Mouse (Mus musculus): ENCODE measurements around the gene Mid1ip1.

Gene Mid1ip1

DNA sequence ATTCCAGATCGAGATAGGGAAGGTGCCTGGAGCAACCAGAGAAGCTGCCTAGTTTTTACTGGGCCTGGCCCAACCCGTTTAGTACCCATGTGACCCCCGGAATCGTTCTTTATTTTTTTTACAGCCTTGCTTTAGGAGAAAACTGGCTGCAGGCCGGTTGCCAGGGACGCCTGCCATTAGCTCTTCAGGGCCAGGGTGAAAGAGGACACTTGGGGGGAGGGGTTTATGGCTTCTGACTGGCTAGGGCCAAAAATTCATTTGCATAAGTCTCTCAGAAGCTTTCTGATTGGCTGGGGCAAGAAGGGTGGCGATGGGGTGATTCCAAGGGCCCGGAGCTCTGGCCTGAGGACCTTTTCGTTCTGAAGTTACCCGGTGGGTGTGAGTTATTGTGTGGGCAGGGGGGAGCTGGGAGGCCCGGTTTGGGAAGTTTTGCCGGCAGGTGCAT lies at the start of gene Mid1ip1:
Mid1ip1 (plus strand) TSS at position 318 of the 445 bp plus-strand sequence.
- peak; percentile 68 for DNase-seq (ENCODE audit: low read depth, low spot score)

DNA sequence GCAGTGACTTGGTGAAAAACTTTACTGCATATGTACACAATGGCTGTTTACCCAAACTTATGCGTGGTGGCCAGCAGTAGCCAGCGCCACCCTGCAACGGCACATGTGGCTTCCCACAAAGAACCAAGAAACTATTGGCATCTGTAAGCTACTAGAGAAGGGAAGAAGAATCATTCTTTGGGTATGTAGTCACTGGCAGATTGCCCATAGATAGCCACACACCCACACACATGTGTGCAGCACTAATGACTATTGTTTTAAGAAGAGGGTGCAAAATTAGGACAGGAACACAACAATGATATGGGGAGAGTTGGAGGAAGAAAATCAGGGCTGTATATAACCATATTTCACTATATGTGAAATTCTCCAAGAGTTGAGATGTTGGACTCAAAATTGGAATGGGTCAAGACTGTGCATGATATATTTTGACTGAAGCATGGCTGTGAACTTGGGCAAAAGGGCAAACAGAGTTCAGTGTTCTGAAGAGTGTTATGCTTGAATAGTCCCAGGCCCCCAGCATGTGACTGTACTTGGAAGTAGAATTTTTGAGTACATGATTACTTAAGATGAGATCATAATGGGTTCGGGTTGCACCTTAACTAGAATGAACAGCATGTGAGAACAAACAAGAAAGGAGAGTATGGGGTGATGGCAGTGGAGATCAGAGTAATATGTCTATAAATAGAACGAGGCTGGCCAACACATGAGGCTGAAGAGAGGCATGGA lies 20.2 kb upstream of the Mid1ip1 start:
- no peak for DNase-seq (ENCODE audit: low read depth, low spot score)

DNA sequence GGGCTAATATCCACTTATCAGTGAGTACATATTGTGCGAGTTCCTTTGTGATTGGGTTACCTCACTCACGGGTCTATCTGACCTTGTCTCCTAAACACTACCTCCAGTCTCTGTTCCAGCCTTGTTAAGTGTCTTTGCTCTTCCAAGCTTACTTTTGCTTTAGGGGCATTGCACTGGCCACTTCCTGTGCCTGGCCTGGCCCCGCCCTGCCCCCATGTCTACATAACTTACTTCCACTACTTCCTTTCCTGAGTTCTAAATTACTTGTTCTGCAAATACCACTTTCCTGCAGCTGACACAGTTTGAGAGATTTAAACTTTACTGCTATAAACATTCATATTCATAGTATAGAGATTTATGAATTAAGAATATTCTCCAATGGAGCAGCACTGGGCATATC lies 8.1 kb upstream of the Mid1ip1 start:
- no peak for DNase-seq (ENCODE audit: low read depth, low spot score)

DNA sequence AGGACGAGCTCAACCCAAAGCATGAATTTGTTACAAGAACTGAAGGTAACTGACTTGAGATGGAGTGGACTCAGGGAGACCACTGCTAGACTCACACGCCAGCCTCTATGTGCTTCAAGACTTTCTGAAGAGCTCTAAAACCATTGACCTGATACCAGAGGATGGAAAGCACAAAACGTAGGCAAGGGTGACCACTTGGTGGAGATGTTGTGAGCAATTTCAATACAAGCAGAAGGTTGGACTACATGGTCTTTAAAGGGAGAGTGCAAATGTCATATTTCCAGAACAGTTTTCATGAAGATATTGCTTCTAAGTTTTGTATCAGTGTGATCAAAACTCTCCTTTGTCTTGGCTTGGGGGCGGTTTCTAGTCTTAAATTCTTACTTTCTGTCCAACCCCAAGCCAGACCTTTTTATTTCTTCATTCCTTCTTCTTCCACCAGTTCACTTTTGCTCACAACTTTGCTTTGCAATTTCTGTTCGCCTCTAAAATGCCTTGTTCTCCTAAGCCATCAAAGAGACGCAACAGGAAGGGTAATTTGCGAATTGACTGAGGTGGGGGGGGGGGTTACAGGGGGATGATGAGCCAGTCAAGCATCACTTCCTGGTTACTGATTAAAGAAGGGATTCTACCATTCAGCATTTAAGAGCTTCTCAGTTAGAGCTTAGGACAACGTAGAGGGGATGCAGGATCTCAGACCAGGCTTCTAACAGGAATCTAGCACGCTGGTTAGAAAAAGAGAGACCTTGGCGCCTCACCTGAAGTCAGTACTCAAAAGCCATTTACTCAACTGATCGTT lies 775 bp upstream of the Mid1ip1 start:
- DNase-seq (ENCODE audit: low read depth, low spot score): no peak

DNA sequence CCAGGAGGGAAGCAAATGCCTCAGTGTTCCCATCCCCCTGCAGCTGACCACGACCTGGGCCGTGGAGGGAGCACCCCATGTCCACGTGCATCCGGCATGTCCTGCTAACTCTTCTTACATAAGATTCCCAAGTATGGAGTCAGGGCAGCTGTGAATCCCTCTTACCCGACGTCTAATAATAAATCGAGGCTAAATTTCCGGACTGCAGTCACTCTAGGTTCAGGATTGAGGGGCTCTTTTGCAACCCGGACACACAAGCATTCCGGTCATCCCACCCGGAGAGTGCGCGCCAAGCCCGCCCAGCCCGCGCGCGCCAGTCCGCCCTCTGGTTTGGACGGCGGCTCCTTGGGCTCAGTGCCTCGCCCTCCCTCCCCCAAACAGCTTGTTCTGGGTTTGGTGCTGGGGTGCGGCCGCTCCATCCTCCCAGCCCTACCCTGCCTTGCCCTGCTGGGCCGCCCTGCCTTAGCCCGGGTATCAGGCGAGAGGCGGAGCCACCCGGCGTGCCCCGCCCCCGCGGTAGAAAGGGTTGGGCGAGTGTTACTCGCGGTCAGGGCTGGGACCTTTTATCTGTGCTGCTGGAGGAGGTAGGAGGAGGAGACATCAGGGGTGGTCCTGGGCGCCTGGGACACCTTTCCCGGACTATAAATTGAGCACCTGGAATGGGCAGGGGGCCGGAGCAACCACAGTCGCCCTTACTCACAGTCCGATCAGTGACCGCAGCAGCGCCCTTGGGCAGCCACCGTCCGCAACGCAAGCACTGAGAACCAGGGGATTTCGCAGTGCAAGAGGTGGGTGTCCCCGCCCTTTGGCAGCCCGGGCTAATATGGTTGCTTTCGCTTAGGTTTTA lies 2.3 kb downstream of the Mid1ip1 start:
- DNase-seq (ENCODE audit: low read depth, low spot score): no peak

DNA sequence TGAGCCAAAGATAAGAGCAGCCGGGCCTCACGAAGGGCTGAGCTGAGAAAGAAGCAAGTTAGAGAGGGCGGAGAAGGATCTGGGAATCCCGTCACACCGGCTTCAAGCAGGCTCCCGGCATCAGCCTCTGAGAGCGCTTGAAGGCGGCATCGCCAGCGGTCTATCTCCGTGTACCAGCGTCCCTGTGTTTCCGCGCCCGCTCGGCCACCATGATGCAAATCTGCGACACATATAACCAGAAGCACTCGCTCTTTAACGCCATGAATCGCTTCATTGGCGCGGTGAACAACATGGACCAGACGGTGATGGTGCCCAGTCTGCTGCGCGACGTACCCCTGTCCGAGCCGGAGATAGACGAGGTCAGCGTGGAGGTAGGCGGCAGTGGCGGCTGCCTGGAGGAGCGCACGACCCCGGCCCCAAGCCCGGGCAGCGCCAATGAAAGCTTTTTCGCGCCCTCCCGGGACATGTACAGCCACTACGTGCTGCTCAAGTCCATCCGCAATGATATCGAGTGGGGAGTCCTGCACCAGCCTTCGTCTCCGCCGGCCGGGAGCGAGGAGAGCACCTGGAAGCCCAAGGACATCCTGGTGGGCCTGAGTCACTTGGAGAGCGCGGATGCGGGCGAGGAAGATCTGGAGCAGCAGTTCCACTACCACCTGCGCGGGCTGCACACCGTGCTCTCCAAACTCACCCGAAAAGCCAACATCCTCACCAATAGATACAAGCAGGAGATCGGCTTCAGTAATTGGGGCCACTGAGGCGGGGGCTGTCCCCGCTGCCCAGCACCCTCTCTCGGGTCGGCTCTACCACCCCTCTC lies 3.4 kb downstream of the Mid1ip1 start:
- DNase-seq (ENCODE audit: low read depth, low spot score): no peak

DNA sequence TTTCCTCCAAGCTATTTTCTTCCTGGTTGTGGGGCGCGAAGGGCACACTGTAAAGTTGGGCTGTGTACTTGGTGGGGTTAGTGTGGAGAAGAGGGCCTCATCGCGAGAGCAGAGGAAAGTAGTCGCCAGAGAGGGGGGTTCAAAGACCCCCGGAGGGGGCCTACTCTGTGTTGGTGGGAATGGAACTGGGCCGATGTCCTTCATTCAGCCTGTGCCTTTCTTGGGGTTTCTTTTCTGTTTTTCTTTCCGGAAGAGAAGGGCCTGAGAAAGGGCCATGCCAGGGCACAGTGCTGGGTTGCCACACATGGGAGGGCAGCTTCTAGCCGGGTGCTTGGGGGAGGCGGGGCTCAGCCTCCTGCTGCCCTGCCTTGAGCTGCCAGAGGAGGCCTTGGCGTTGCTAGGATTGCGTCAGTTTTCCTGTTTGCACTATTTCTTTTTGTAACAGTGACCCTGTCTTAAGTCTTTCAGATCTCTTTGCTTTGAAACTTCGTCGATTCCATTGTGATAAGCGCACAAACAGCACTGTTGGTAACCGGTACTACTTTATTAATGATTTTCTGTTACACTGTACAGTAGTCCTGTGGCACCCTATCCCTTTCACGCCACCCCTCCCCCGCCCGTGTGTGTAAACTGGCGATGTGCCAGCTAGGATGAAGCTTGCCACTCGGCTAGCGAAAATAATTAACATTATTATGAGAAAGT lies 4.2 kb downstream of the Mid1ip1 start:
- DNase-seq (ENCODE audit: low read depth, low spot score): no peak

DNA sequence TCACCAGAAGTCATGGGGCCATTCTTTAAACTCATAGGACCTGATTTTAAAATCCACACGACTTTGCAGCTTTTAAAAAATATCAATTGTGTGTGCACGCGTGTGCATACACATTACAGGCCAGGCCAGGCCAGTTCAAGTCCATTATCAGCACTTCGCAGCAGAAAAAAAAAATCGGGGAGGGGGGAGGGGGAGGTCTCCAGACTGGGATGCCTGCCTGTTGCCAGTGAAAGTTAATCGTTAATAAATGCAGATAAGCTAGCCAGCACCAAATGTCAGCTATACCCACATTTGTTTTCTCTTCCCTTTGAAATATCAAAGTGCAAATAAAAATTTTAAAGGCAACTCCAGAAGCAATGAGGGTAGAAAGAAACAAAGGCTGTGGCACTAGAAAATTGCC lies 5.6 kb downstream of the Mid1ip1 start:
- DNase-seq (ENCODE audit: low read depth, low spot score): no peak

DNA sequence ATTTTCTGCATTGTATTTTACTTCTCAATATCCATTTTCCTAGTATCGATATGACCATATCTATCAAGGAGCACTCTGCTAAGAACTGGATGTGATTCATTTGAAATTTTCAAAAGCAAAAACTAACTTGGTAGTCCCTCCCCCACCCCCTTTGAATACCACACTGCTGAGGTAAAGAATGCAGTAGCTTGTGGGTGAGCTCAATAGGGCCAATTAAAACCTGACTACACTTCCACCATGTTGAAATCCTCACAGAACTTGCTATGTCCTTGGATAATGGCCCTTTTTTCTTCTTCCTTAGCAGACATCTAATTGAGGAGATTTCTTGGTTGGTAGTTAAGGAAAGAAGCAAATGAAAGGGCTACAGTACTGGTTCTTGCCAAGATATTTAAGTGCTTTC lies 9.8 kb downstream of the Mid1ip1 start:
- DNase-seq (ENCODE audit: low read depth, low spot score): no peak

DNA sequence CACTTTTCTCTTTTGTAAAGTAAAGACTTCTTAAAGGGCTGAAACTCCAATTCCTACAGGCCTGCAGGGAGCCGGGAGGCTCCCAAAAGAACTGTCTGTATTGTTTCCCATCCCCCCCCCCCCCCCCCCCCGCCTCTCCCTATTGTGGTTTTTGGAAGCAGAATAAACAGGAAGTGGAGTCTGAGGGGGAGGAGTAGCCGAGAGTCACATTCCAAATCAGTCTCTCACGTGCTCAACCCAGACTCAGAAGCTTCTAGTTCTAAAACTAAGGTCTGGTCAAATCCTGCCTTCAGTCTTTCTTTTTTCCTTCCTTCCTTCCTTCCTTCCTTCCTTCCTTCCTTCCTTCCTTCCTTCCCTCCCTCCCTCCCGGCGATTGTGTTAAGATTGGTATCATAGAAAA lies 14.7 kb downstream of the Mid1ip1 start:
- no peak for DNase-seq (ENCODE audit: low read depth, low spot score)

DNA sequence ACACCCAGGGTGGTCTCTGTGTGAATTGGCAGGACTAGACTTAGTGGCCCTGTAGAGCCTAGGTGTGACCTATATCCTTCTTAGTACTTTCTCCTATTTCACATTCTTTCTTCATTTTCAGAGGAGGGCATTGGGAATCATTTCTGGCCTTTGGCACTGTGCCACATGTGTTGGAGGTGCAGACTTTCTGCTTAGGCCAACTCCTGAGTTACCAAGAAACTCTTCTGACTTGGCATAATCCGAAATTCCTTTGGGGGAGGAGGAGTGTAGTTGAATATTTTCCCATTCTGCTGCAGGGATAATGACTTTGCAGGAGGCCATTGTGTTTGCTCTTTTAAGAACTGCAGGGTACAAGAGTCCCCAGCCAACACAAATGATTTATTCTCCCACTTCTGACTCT lies 19.6 kb downstream of the Mid1ip1 start:
- DNase-seq (ENCODE audit: low read depth, low spot score): no peak

DNA sequence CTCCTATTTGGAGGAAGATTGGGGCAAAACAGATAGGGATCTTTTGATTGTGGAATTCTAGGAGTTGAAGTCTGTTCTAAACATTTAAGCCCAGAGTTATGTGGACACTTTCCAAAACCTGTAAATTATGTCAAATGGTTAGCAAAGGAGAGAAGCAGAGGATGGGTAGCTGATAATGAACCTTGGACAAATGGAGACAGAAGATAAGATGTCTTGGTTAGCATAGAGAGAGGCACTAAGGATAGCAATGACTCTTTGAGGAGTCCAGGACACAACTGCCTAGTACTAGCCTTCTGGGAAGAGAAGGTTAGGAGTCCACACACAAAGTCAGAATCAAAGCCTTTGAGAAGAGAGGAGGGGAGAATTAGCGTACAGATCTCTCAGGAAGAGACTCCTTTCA lies 20.1 kb downstream of the Mid1ip1 start:
- DNase-seq (ENCODE audit: low read depth, low spot score): no peak

DNA sequence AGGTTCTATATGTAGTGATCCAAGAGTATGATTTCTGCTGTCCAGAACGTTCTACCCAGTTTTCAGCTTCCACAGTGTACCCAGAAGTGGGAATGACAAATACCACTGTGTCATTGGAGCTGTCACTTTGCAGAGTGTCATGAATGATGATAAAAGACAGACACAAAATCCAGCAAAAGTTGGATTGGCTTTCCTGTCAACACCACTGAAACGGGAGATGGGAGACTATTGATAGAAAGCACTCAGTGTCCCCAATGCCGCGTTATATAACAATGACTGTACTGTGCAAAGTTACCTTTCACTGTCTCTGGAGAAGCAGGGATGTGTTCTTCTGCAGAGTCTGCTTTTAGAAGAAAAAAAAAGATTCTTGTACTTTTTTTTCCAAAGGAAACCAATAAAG lies 44.1 kb downstream of the Mid1ip1 start:
- DNase-seq (ENCODE audit: low read depth, low spot score): no peak

DNA sequence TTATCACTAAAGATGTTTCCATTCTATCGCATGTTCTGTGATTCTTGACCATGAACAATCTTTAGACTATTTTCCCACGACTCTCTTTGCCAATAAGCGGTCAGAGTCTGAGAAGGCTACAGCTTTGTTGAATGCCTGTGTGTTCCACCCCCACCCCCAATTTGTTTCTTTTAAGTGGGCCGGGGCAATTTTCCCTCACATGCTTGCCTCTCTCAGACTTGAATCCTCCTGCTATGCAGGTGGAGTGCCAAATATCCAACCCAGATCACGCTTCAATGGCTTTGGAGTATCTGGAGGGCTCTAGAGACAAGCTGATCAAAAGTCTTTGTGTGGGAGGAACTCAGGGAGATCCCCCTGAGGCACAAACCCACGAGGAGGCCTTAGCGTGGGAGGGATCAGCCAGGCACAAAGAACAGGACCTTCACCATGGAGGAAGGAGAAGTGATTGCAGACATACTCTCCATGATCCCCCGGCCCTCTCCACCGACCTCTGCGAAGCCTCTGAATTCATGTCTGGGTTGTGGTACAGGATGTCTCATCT lies 48.7 kb downstream of the Mid1ip1 start:
- no peak for DNase-seq (ENCODE audit: low read depth, low spot score)

All from retina, postnatal 7 days (tissue).